Mouse (Mus musculus) limb, embryonic 11.5 days (tissue): ENCODE results near the gene H2-T22. TPM values are rescaled to one million over a fixed set of nuclear protein-coding genes. Genes with fewer than 3 reads are reported as not detected.

ENCODE experiments used
- ATAC-seq: fragments of 200-750 bp; cut with Nextera tagmentation; 2 replicates; pipeline ENCODE4 v1.8.0; 2017; ENCODE audit warnings: low read depth; ENCODE audit not compliant: insufficient number of reproducible peaks, low FRiP score, low TSS enrichment
- DNase-seq: peaks from one replicate; pipeline ENCODE4 v3.0.0-alpha.2; 2015; ENCODE audit warnings: low spot score
- H3K27ac ChIP-seq: fragments of 300-500 bp; sonication (generic); replicated peaks from 2 replicates; pipeline ENCODE4 v1.5.1; 2014; ENCODE audit warnings: low read depth, mild to moderate bottlenecking, low read length
- H3K27me3 ChIP-seq: fragments of 300-500 bp; sonication (generic); 2 replicates; pipeline ENCODE4 v1.6.1; 2014; ENCODE audit warnings: mild to moderate bottlenecking, low read length, mixed read lengths; ENCODE audit not compliant: control insufficient read depth, insufficient read depth
- H3K36me3 ChIP-seq: fragments of 300-500 bp; sonication (generic); 2 replicates; pipeline ENCODE4 v1.6.1; 2014; ENCODE audit warnings: mild to moderate bottlenecking, low read length, moderate library complexity, mixed read lengths; ENCODE audit not compliant: control insufficient read depth, insufficient read depth
- H3K4me1 ChIP-seq: fragments of 300-500 bp; sonication (generic); 2 replicates; pipeline ENCODE4 v1.6.1; 2014; ENCODE audit warnings: low read length, mixed read lengths; ENCODE audit not compliant: control insufficient read depth, insufficient read depth
- H3K4me2 ChIP-seq: fragments of 300-500 bp; sonication (generic); 2 replicates; pipeline ENCODE4 v1.6.1; 2014; ENCODE audit warnings: low read depth, mild to moderate bottlenecking, moderate library complexity; ENCODE audit not compliant: severe bottlenecking
- H3K4me3 ChIP-seq: fragments of 300-500 bp; sonication (generic); 2 replicates; pipeline ENCODE4 v1.5.1; 2014; ENCODE audit warnings: low read depth, low read length
- H3K9ac ChIP-seq: fragments of 300-500 bp; sonication (generic); 2 replicates; pipeline ENCODE4 v1.6.1; 2014; ENCODE audit warnings: mild to moderate bottlenecking, low read length
- H3K9me3 ChIP-seq: fragments of 300-500 bp; sonication (generic); 2 replicates; pipeline ENCODE4 v1.6.1; 2016; ENCODE audit warnings: low read length; ENCODE audit not compliant: control insufficient read depth
- WGBS: fragments of 180-500 bp; shearing (Covaris S2); extraction: QIAGEN DNeasy Blood & Tissue Kit; methylation state at CpG from one replicate; pipeline ENCODE4 v1.1.7; 2014; 5-methylcytosine and 5-hydroxymethylcytosine counted together
- polyA plus RNA-seq: library from polyadenylated mRNA; unstranded; fragments of >200 nt; fragmentation: Nextera tagmentation; extraction: Ambion mirVana; gene quantifications from 2 replicates; pipeline ENCODE4 v1.2.1, GENCODE M21; 2014

The H2-T22 gene
- polyA plus RNA-seq, 1 experiment from 2014 or later: 13.7 TPM

DNA sequence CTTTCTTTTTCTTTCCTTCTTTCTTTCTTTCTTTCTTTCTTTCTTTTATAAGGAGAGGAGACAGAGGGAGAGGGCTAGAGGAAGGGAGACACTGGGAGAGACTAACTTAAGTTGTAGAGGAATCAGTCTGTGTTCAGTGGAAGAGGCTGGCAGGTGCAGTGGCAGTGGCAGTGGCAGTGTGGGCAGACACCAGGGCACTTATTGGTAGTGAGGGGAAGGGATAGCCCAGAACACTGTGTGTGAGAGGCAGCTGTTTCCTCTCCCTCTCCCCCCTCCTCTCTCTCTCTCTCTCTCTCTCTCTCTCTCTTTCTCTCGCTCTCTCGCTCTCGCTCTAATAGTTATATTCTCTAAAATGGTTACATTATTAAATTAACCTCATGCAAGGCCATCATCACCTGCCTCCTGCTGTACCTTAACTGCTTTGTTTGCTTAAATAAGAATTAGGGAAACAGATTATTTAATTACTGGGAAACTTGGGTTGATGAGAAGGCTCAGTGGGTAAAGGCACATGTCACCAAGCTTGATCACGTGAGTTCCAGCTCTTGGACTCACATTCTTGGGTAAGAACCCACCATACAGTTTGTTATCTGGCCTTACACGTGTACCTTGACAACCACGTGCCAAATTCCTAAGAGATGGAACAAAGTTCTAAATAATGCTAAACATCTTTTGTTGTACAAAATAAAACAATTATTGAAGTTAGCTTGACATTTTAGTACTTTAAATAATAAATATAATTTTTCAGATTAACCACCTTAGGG is 43.8 kb downstream of the H2-T22 start:
- WGBS: 90% methylated on average over 6 of the region's 6 CpGs

GRCm38 (mm10) chr17:35997713-35998510 is 44.6 kb downstream of the H2-T22 start:
- no peak overlapping the region for H3K27ac ChIP-seq
- no peak for DNase-seq
- WGBS: 64% methylated on average over 12 of the region's 12 CpGs
- no peaks in the 10 kb centered on the region for H3K9me3 ChIP-seq
- H3K4me3 ChIP-seq: no peak overlapping the region
- no peaks in the 10 kb centered on the region for H3K27me3 ChIP-seq
- H3K4me2 ChIP-seq: no peak overlapping the region
- no peaks in the 10 kb centered on the region for H3K36me3 ChIP-seq
- H3K9ac ChIP-seq: no peak overlapping the region
- ATAC-seq: no peak
- H3K4me1 ChIP-seq: peaks cover 9% of the 10 kb centered on the region; the same call in 1 of the 2 replicates

More for the DNA sequence above, 43.8 kb downstream of the H2-T22 start:
- no peak for ATAC-seq
- Histone ChIP-seq H3K4me1 (peaks cover 9% of the 10 kb centered on the region; the same call in 1 of the 2 replicates), H3K36me3 (no peaks in the 10 kb centered on the region), H3K4me2 (no peak overlapping the region), H3K4me3 (no peak overlapping the region), H3K27me3 (no peaks in the 10 kb centered on the region), H3K9ac (no peak overlapping the region), H3K27ac (no peak overlapping the region), H3K9me3 (no peaks in the 10 kb centered on the region)
- no peak for DNase-seq

GRCm38 (mm10) chr17:35996949-35997348 is 45.6 kb downstream of the H2-T22 start:
- WGBS: 5% methylated on average over 11 of the region's 11 CpGs
- no peak overlapping the region for H3K4me2 ChIP-seq
- H3K27me3 ChIP-seq: no peaks in the 10 kb centered on the region
- H3K4me3 ChIP-seq: no peak overlapping the region
- peaks cover 9% of the 10 kb centered on the region; the same call in 1 of the 2 replicates for H3K4me1 ChIP-seq
- peak; percentile 46; the same call in 1 of the 2 replicates for ATAC-seq
- no peak overlapping the region for H3K27ac ChIP-seq
- DNase-seq: peak; percentile 98
- no peak overlapping the region for H3K9ac ChIP-seq
- H3K9me3 ChIP-seq: no peaks in the 10 kb centered on the region
- no peaks in the 10 kb centered on the region for H3K36me3 ChIP-seq

GRCm38 (mm10) chr17:35994879-35995240 is 47.7 kb downstream of the H2-T22 start:
- Histone ChIP-seq H3K4me3 (peak overlapping the region; percentile 55), H3K9me3 (no peaks in the 10 kb centered on the region), H3K4me2 (peak overlapping the region; percentile 73), H3K27ac (no peak overlapping the region), H3K36me3 (no peaks in the 10 kb centered on the region), H3K4me1 (peaks cover 9% of the 10 kb centered on the region; the same call in 1 of the 2 replicates), H3K9ac (peak overlapping the region; percentile 61), H3K27me3 (no peaks in the 10 kb centered on the region)
- ATAC-seq: no peak
- DNase-seq: peak; percentile 43
- WGBS: 6% methylated on average over 14 of the region's 14 CpGs

GRCm38 (mm10) chr17:35994175-35994878 is 48.2 kb downstream of the H2-T22 start:
- WGBS: 3% methylated on average over 31 of the region's 31 CpGs
- peaks cover 9% of the 10 kb centered on the region; the same call in 1 of the 2 replicates for H3K4me1 ChIP-seq
- DNase-seq: peak; percentile 80
- no peaks in the 10 kb centered on the region for H3K9me3 ChIP-seq
- H3K27me3 ChIP-seq: no peaks in the 10 kb centered on the region
- H3K9ac ChIP-seq: peak overlapping the region; percentile 61
- peak; percentile 24; the same call in 1 of the 2 replicates for ATAC-seq
- H3K36me3 ChIP-seq: no peaks in the 10 kb centered on the region
- peak overlapping the region; percentile 55 for H3K4me3 ChIP-seq
- peak overlapping the region; percentile 73 for H3K4me2 ChIP-seq
- H3K27ac ChIP-seq: no peak overlapping the region

DNA sequence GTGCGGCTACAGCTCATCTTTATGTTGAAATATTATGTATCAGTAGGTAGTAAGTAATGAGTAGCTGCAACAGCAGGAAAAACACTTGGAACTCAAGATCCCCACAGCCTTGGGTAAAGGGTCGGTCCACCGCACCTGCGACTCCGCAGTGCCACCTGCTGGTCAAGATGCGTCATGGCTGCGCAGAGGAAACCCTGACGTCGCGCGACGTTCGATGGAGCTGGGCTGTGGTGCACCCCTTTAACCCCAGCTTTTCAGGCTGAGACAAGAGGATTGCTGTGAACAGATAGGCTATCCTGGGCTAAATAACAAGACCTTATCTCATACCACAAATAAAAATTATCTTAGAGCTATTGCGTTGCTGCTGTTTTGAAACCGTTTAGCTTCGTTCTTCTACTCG is 48.9 kb downstream of the H2-T22 start:
- peaks cover 3% of the 10 kb centered on the region; the same call in 1 of the 2 replicates for H3K36me3 ChIP-seq
- no peak overlapping the region for H3K9ac ChIP-seq
- no peak overlapping the region for H3K27ac ChIP-seq
- H3K9me3 ChIP-seq: no peaks in the 10 kb centered on the region
- 0 out of 2 replicates have a peak overlapping the region, but pooled peaks have one; percentile 6 for H3K4me3 ChIP-seq
- H3K27me3 ChIP-seq: no peaks in the 10 kb centered on the region
- ATAC-seq: peak; percentile 55
- WGBS: 8% methylated on average over 17 of the region's 17 CpGs
- DNase-seq: peak; percentile 92
- no peak overlapping the region for H3K4me2 ChIP-seq
- H3K4me1 ChIP-seq: peaks cover 9% of the 10 kb centered on the region; the same call in 1 of the 2 replicates

DNA sequence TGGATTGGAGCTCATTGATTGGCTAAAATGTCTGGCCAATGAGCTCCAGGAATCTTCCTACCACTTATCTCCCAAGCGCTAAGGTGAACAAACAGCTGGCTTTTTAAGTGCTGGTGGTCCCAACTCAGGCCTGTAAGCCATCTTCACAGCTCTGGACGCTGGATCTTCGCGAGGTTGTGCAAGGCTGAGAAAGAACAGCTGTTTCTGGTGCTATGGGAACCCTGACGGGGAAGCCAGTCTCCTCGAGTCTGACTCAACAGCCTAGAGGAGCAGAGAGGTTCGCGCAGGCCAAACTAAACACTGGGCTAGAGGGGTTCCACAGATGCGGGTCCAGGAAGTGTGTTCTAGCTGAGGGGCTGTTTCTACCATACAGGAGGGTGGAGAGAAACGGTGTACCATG is 50.8 kb downstream of the H2-T22 start:
- H3K27ac ChIP-seq: no peak overlapping the region
- peaks cover 7% of the 10 kb centered on the region; the same call in 1 of the 2 replicates for H3K4me1 ChIP-seq
- H3K9ac ChIP-seq: no peak overlapping the region
- no peak for ATAC-seq
- no peak for DNase-seq
- no peaks in the 10 kb centered on the region for H3K9me3 ChIP-seq
- H3K4me2 ChIP-seq: no peak overlapping the region
- WGBS: 58% methylated on average over 10 of the region's 10 CpGs
- no peaks in the 10 kb centered on the region for H3K27me3 ChIP-seq
- no peak overlapping the region for H3K4me3 ChIP-seq
- H3K36me3 ChIP-seq: peaks cover 6% of the 10 kb centered on the region; the same call in 1 of the 2 replicates
